Mouse (Mus musculus) cerebellum, adult 9-11 months (tissue): ENCODE results near the gene Kpnb1.

Source experiments
- DNase-seq: peaks from one replicate; pipeline ENCODE4 v3.0.0; 2022

The Kpnb1 gene

DNA sequence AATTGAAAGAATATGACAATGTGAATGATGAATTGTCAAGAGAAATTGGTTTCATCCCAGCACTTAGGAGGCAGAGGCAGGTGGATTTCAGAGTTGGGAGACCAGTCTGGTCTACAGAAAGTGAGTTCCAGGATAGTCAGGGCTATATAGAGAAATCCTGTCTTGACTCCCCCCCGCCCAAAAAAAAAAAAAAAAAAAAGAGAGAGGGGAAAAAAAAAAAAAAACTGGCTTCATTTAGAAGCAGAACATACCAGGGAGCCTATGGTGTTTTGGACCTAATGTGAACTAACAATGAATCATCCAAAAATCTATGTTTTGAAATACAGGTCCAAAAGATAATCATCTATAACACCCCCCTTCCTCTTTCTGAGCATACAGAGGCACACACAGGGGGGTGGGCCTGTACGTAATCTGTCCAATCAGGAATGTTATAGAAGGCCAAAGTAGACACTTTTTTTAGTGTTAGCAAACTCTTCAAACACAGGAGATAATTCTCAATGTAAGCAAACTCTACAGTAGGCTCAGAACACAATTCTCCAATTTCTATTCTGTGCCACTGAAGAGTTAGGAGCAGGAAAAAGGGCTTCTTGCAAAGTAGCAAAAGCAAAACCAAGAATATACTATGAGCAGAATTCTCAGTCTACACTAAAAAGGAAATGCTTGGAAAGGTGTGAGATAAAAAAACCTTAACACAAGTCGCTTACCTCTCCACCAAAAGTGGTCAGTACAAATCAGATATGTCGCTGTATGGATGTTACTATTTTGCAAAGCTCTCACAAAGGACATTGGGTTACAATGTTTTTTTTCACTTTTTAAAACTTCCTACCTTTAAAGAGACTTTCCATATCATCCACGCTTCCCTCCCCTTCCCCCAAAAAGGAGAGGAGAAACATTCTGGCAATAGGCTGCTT is 1.7 kb downstream of the Kpnb1 start:
- DNase-seq = no peak

- no peak for DNase-seq
Measured at GRCm38 (mm10) chr11:97184875-97185274, 2.8 kb downstream of the Kpnb1 start.

- DNase-seq = no peak
Measured at GRCm38 (mm10) chr11:97182446-97182845, 5.2 kb downstream of the Kpnb1 start.

GRCm38 (mm10) chr11:97181061-97181460 is 6.6 kb downstream of the Kpnb1 start:
- no peak for DNase-seq

DNA sequence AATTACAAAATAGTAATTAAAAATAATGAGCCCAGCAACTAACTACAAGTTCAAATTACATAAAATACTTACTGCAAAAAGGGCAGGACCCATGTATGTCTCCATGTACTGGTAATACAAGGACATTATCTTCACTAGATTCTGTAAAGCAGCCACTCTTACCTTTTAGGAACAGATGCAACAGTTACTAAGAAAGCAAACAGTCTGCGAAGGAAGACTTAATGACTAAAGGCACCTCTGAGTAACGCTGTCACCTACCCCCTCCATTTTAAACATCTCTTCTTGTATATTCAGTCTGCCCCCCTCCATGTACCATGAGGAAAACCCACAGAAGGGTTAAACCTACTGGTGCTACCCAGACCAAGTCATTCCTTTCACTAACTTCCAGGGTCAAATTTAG is 9.5 kb downstream of the Kpnb1 start:
- no peak for DNase-seq

DNA sequence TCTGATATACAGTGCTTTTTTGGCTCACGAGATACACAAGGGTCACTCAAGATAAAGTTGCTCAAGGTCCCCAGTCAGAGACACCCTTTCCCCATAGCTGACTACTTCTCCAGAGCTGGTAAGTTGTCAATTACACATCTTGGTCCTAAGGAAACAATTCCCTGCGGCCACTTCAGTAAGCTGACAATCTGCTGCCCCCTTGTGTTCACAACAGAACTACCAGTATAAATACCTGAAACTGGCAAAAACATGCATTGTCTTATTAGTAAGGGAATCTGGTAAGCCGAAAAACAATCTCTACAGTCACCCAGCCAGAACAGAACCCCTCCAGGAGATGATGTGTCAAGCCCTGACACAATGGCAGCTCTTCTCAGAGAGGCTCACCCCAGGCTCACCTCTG is 10.8 kb downstream of the Kpnb1 start:
- DNase-seq = peak; percentile 49

GRCm38 (mm10) chr11:97175499-97175898 is 12.2 kb downstream of the Kpnb1 start:
- DNase-seq = peak; percentile 34

DNA sequence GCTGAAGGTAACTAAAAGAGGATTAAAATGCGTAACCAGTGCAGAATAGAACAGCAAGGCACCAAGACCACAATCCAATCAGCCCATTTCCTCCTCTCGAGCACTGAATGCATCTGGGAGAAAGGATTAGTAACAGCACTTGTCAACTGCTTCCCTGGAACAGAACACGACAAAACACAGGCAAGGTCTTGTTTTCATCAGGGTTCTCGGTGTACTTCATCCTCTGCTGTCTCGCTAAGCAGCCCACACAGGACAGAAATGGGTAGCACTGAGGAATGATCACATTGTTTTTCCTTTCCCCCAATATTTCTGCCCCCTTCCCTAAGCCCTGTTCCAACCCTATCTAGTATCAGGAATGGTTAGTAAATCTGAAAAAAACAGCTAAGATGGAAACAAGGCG is 27.3 kb downstream of the Kpnb1 start:
- DNase-seq = no peak

DNA sequence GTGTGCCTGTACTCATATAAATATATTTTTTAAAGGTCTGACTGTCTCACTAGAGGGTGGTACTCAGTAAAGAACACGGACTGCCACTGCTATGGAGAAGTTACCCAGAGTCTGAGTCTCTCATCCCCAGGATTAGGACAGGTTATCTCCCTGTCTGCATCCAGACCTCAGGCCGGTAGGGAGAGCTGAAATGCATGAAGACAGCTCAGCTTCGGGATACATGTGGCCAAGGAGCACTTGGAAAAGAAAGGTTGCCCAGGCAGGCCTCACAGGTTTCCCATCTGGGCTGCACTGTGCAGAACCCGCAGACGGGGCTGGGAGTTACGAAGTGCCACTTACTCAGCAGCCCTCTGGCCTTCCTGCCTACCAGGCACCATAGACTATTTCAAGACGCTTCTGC is 30.7 kb downstream of the Kpnb1 start:
- DNase-seq = no peak

- peak; percentile 49 for DNase-seq
Measured at GRCm38 (mm10) chr11:97152662-97153287, 34.9 kb downstream of the Kpnb1 start.

DNA sequence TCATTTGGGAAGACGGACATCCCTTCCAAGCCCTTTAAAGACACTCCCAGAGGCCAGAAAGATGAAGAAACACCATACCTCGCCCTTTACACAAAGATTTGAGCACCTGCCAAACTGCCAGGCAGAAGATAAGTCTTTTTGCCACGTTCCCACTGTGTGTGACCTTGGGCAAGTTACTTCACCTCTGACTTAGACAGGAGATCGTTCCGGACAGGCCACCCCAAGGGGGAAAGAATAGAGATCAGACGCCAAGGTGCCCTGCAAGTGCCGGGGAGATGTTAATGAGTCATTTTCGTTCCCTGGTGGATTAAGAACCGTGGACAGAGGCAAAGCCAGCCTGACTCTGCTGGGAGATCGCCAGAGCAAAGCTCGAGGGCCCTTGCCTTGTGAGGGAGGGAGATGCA is 35.7 kb downstream of the Kpnb1 start:
- DNase-seq = peak; percentile 62

DNA sequence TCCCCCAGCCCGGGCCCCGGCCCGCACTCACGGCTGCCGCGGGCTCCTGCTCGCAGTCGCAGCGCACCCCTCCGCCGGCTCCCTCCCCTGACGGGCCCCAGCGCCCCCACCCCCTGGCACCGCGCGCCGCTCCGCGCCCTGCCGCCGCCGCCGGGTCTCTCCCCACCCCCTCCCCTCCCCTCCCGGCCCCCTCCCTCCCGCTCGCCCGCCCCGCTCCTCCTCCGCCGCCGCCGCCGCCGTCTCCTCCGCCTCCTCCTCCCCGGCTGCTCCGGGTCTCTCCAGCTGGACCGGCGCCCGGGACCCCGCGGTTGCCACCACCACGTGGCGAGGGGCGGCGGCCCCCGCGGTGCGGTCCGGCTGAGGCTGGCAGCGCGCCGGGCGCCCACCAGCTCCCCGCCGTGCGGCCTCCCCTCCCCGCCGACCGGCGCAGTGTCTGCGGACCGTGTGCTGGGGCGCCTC is 36.3 kb downstream of the Kpnb1 start, which contains the start of gene Tbkbp1:
Tbkbp1 (minus strand) TSS at position 153 of the 459 bp plus-strand sequence.
- peak; percentile 71 for DNase-seq

GRCm38 (mm10) chr11:97150411-97151330 is 37.0 kb downstream of the Kpnb1 start:
- peak; percentile 90 for DNase-seq

- DNase-seq = peak; percentile 83
Measured at GRCm38 (mm10) chr11:97149995-97150410, 37.7 kb downstream of the Kpnb1 start.

- no peak for DNase-seq
Measured at GRCm38 (mm10) chr11:97149026-97149425, 38.7 kb downstream of the Kpnb1 start.

DNA sequence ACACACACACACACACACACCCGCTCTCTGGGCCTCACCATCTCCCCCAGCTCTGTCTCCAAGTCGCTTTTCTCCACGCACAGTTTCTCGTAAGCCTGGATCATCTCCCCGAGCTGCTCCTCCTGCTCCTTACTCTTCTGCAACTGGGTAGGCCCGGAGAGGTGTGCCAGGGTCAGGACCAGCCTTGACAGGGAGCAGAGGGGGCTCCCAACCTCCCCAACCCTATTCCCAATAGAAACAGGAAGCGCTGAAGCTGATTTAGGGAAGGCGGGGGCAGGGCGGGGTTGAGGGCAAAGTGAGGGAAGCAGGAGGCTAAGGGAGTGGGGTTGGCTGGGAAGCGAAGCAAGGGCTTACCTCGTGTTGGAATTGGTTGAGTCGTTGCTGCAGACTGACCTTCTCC is 39.1 kb downstream of the Kpnb1 start:
- no peak for DNase-seq

DNA sequence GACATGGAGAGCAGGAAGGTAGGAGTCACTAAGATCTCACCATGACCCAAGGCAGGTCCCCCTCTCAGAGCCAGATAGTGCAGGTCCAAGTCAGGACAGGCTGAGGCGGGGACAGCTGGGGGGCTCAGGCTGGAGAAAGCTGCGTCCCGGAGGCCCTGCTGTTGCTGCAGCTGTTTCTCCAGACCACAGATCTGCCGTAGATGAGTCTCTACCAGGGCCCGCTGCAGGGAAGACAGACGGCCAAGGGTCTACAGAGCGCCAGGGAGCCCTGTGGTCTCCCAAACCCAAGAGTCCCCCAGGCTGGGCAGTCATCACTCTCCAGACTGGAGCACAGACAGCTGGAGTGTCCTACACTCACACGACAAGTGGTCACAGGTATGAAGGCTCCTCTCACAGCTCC is 40.3 kb downstream of the Kpnb1 start:
- no peak for DNase-seq

DNA sequence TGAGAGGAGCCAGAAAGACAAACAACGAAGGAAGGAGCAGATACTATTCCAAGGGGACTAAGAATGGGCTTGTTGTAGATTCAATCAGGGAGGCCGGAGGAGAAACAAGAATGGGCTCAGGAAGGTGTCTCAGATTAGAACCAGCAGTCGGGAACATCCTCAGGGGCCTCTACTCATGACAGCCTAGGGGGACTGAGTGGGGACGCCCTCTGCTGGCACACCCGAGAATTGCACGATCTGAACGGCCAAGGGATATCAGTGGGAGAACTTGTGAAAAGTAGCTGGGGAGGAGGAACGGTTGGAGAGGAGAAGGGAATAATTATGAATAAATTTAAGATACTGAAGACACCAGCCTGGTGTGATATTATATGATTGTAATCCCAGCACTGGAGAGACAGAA is 41.0 kb downstream of the Kpnb1 start:
- peak; percentile 70 for DNase-seq

GRCm38 (mm10) chr11:97145951-97146350 is 41.7 kb downstream of the Kpnb1 start:
- no peak for DNase-seq

DNA sequence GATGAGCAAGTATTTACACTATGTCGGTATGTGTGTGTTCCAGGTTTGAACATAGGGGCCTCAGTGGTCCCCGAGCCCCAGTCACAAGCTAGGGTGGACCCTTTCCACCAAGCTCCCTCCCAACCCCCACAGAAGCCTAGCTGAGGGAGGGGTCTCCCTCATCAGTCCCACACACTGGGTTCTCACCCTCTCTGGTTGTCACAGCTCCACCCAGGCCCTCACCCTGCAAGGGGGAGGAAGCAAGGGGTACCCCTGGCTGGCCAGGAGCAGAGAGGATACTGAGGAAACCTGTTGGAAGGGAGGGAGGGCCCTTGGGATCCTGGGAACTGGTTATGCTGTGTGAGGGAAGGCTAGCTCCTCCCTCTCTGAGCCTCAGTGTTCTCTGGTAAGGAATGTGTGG is 42.4 kb downstream of the Kpnb1 start:
- no peak for DNase-seq

DNA sequence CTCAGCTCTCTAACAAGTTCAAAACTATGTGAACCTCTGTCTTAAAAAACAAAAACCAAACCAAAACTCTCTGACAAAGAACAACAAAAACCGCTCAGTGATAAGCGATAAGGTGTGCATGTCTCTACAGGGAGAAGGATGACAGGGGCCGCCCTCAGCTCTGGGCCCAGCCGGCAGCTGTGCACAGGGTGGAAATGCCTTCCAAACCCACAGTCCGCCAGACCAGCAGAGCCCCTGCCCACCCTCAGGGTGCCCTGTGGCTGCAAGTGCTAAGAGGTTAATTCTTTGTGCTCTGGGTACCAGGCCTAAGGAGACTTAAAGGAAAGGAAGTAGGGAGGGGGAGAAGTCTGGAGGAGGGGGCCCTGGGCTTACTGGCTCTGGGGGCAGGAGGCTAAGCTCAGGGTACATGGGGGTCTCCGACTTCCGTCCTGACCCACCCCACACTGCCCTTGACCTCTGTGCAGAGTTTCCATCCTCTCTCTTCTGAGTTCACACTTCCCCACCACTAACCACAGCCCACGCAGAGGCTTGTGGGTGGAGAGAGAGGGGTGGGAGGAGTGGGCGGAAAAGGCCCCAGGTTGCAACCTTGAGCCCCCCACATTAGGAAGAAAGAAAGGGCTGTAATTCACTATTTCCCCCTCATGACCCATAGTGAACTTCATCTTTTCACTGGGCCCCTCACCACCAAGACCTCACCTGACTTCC is 44.3 kb downstream of the Kpnb1 start:
- no peak for DNase-seq

GRCm38 (mm10) chr11:97142159-97142608 is 45.5 kb downstream of the Kpnb1 start:
- DNase-seq = no peak
